In genomic region chr10:117884760-117885159, GRCm38 (mm10) we compare ENCODE assay signal across 28 mouse cellular contexts. TPM values are rescaled to one million over a fixed set of nuclear protein-coding genes. Genes with fewer than 3 reads are reported as not detected.
DNase-seq lines count a peak whose midpoint lies in the region; ATAC-seq and TF ChIP-seq lines count a peak whose summit lies in the region.
"Had no signal": no experiment of that assay in that cellular context is flagged by ENCODE, and none has a peak within 500 bp of the region (broad histone marks: within the 10 kb centered on the region; RNA-seq: fewer than 3 reads in every experiment).

No protein-coding gene starts in this region.

- H3K9me3 ChIP-seq in lung, embryonic 15.5 days = no peaks in the 10 kb centered on the region
- no peaks in the 10 kb centered on the region for H3K9me3 ChIP-seq in lung, postnatal 0 days (ENCODE audit: low read length)
- no peaks in the 10 kb centered on the region for H3K9me3 ChIP-seq in midbrain, embryonic 11.5 days (ENCODE audit: control insufficient read depth, low read length)
- H3K9me3 ChIP-seq: embryonic facial prominence, embryonic 10.5 days; embryonic facial prominence, embryonic 13.5 days; forebrain, embryonic 12.5 days; forebrain, embryonic 15.5 days; heart, embryonic 12.5 days; heart, embryonic 15.5 days; hindbrain, embryonic 10.5 days; hindbrain, embryonic 13.5 days had no signal

- H3K27ac ChIP-seq in lung, embryonic 15.5 days = peak overlapping the region; percentile 62
- H3K27ac ChIP-seq in lung, postnatal 0 days (ENCODE audit: low read length) = peak overlapping the region; percentile 20; the same call in 1 of the 2 replicates
- no peak overlapping the region for H3K27ac ChIP-seq in midbrain, embryonic 11.5 days (ENCODE audit: low read depth, low read length)
- H3K27ac ChIP-seq: embryonic facial prominence, embryonic 10.5 days; embryonic facial prominence, embryonic 13.5 days; forebrain, embryonic 12.5 days; forebrain, embryonic 15.5 days; heart, adult 2 months; heart, embryonic 15.5 days; hindbrain, embryonic 10.5 days; hindbrain, embryonic 13.5 days had no signal

- TF ChIP-seq EP300 in lung, postnatal 0 days (IDR thresholded peaks at IDR 0.05) = peak; percentile 92

- no peaks in the 10 kb centered on the region for H3K27me3 ChIP-seq in lung, embryonic 15.5 days
- no peaks in the 10 kb centered on the region for H3K27me3 ChIP-seq in lung, postnatal 0 days (replicated peaks; ENCODE audit: insufficient read depth, low read length)
- no peaks in the 10 kb centered on the region for H3K27me3 ChIP-seq in midbrain, embryonic 11.5 days (ENCODE audit: control insufficient read depth, insufficient read depth, low read length)
- H3K27me3 ChIP-seq: embryonic facial prominence, embryonic 13.5 days; forebrain, embryonic 12.5 days; forebrain, embryonic 15.5 days; heart, embryonic 12.5 days; heart, embryonic 15.5 days; hindbrain, embryonic 13.5 days had no signal

- ATAC-seq in lung, embryonic 15.5 days (ENCODE audit: borderline replicate concordance, extremely low read depth, low FRiP score, low TSS enrichment) = no peak
- peak; percentile 86 for ATAC-seq in lung, postnatal 0 days
- no peak for ATAC-seq in midbrain, embryonic 11.5 days (ENCODE audit: low FRiP score)
- ATAC-seq: CD4-positive, CD25-positive, alpha-beta regulatory T cell, adult 4 months; forebrain, embryonic 15.5 days; hindbrain, embryonic 16.5 days had no signal

- H3K4me1 ChIP-seq in lung, embryonic 15.5 days = peaks cover 17% of the 10 kb centered on the region; the same call in 1 of the 2 replicates
- no peaks in the 10 kb centered on the region for H3K4me1 ChIP-seq in lung, postnatal 0 days (ENCODE audit: insufficient read depth, low read depth, low read length)
- H3K4me1 ChIP-seq in midbrain, embryonic 11.5 days (ENCODE audit: control insufficient read depth, insufficient read depth, low read length) = no peaks in the 10 kb centered on the region
- H3K4me1 ChIP-seq: embryonic facial prominence, embryonic 10.5 days; embryonic facial prominence, embryonic 13.5 days; forebrain, embryonic 12.5 days; forebrain, embryonic 15.5 days had no signal

- no peak for TF ChIP-seq CTCF in lung, postnatal 0 days (IDR thresholded peaks at IDR 0.05)

- no peak overlapping the region for H3K4me2 ChIP-seq in lung, embryonic 15.5 days
- H3K4me2 ChIP-seq in lung, postnatal 0 days (replicated peaks; ENCODE audit: low read depth, low read length) = no peak overlapping the region
- H3K4me2 ChIP-seq in midbrain, embryonic 11.5 days = no peak overlapping the region
- H3K4me2 ChIP-seq: embryonic facial prominence, embryonic 13.5 days; forebrain, embryonic 12.5 days; forebrain, embryonic 15.5 days; heart, embryonic 12.5 days; heart, embryonic 15.5 days; hindbrain, embryonic 13.5 days had no signal

- no peak overlapping the region for H3K4me3 ChIP-seq in lung, embryonic 15.5 days
- H3K4me3 ChIP-seq in lung, postnatal 0 days (ENCODE audit: low read depth, low read length) = no peak overlapping the region
- H3K4me3 ChIP-seq in midbrain, embryonic 11.5 days (ENCODE audit: low read depth, low read length) = no peak overlapping the region
- H3K4me3 ChIP-seq: embryonic facial prominence, embryonic 10.5 days; embryonic facial prominence, embryonic 13.5 days; erythroblast, embryonic 14.5 days; forebrain, embryonic 12.5 days; forebrain, embryonic 15.5 days; heart, adult 2 months; heart, embryonic 12.5 days; heart, embryonic 15.5 days; hindbrain, embryonic 10.5 days; hindbrain, embryonic 13.5 days had no signal

- WGBS in lung, embryonic 15.5 days = 62% methylated on average over 5 of the region's 5 CpGs
- 52% methylated on average over 5 of the region's 5 CpGs for WGBS in lung, postnatal 0 days
- 90% methylated on average over 5 of the region's 5 CpGs for WGBS in midbrain, embryonic 11.5 days

- no peak overlapping the region for H3K9ac ChIP-seq in lung, embryonic 15.5 days
- H3K9ac ChIP-seq in lung, postnatal 0 days (replicated peaks; ENCODE audit: low read depth) = no peak overlapping the region
- H3K9ac ChIP-seq in midbrain, embryonic 11.5 days (ENCODE audit: low read length) = no peak overlapping the region
- H3K9ac ChIP-seq: embryonic facial prominence, embryonic 13.5 days; forebrain, embryonic 12.5 days; forebrain, embryonic 15.5 days; heart, embryonic 12.5 days; heart, embryonic 15.5 days; hindbrain, embryonic 13.5 days had no signal

- H3K36me3 ChIP-seq in lung, embryonic 15.5 days = no peaks in the 10 kb centered on the region
- H3K36me3 ChIP-seq in lung, postnatal 0 days (ENCODE audit: insufficient read depth, low read length) = no peaks in the 10 kb centered on the region
- no peaks in the 10 kb centered on the region for H3K36me3 ChIP-seq in midbrain, embryonic 11.5 days (ENCODE audit: control insufficient read depth, insufficient read depth, low read length)
- H3K36me3 ChIP-seq: embryonic facial prominence, embryonic 10.5 days; embryonic facial prominence, embryonic 13.5 days; forebrain, embryonic 12.5 days; forebrain, embryonic 15.5 days; heart, embryonic 12.5 days; heart, embryonic 15.5 days; hindbrain, embryonic 10.5 days; hindbrain, embryonic 13.5 days had no signal

- peak; percentile 81 for DNase-seq in lung, postnatal 0 days (ENCODE audit: low spot score)
- peak; percentile 66 for DNase-seq in lung, postnatal 25 days (ENCODE audit: low spot score)
- no peak for DNase-seq in heart, adult 8-10 months (ENCODE audit: low spot score)
- no peak for DNase-seq in midbrain, embryonic 11.5 days (ENCODE audit: low spot score, missing footprints)
- no peak for DNase-seq in layer of hippocampus, adult 9-11 months
- DNase-seq: adrenal gland, adult 8-10 months; adrenal gland, postnatal 25 days; cerebellum, adult 11-12 months; cerebellum, adult 8-10 months; cerebellum, postnatal 10 days; cerebellum, postnatal 36 days; embryo, embryonic 11 days; gastrocnemius, postnatal 25 days; heart, adult 2 months; heart, postnatal 10 days; heart, postnatal 36 days had no signal

RNA-seq across cellular contexts. Expression of gene Rap1b, which starts 38.9 kb away (rescaled TPM):
- polyA plus RNA-seq in lung, embryonic 15.5 days (2015; fragmentation: Nextera tagmentation; extraction: Ambion mirVana) = 212 and 219 TPM in 2 replicates
- polyA plus RNA-seq in lung, postnatal 0 days (2015; fragmentation: Nextera tagmentation; extraction: Ambion mirVana) = 268 and 290 TPM in 2 replicates
- 10 to 100 TPM; 38.8 to 47.5 (median 44.8) TPM for total RNA-seq in heart, adult 8-10 months (2022)
- polyA plus RNA-seq in midbrain, embryonic 11.5 days (2014; fragmentation: Nextera tagmentation; extraction: Ambion mirVana) = 172 and 178 TPM in 2 replicates

Comparison
In these comparisons a context has a peak if more than half of its experiments do, and no peak if none do; other contexts are left out.
1. DNase-seq: peak in lung, postnatal 0 days (single experiment) and lung, postnatal 25 days (single experiment); none in heart, adult 8-10 months (single experiment), midbrain, embryonic 11.5 days (single experiment) and layer of hippocampus, adult 9-11 months (single experiment).